Mouse (Mus musculus): Measurements from ENCODE around the gene Cct6b. TPM values are rescaled to one million over a fixed set of nuclear protein-coding genes. Genes with fewer than 3 reads are reported as not detected.
"Not testable (repeated sequence)": the region's sequence is repeated elsewhere in the genome, so short reads cannot be mapped to it uniquely, and the experiment has no call there.

Gene Cct6b
- polyA plus RNA-seq, 1 experiment from 2014 or later = 0.44 TPM

DNA sequence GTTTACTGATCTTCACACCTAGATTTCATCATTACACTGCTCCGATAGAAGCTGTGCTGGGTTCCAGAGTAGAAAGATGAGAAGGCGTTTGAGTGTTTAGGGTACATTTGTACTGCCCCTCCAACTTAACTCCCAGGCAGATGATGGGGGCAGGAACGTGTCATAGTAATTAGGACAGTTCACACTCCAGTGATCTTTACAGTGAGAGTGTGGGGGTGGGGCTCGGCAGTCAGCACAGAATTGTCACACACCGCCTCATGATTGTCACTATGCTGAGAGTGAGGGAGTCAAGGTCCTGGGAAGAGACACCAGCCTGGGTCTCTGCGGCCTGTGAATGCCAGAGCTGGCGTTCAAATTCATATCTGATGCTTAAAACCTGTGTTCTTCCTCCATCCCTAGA, 68.2 kb downstream of the Cct6b start:
- Histone ChIP-seq H3K9ac (no peak overlapping the region), H3K9me3 (replicated peaks) (no peaks in the 10 kb centered on the region), H3K4me1 (peaks cover 7% of the 10 kb centered on the region; the same call in 1 of the 2 replicates), H3K4me2 (no peak overlapping the region), H3K4me3 (replicated peaks) (no peak overlapping the region), H3K36me3 (no peaks in the 10 kb centered on the region), H3K27ac (0 out of 2 replicates have a peak overlapping the region, but pooled peaks have one; percentile 22), H3K27me3 (peaks cover 2% of the 10 kb centered on the region; the same call in 1 of the 2 replicates)
- peak; percentile 67 for ATAC-seq (replicated peaks; ENCODE audit: low FRiP score)
- WGBS = 24% methylated on average over 7 of the region's 7 CpGs

DNA sequence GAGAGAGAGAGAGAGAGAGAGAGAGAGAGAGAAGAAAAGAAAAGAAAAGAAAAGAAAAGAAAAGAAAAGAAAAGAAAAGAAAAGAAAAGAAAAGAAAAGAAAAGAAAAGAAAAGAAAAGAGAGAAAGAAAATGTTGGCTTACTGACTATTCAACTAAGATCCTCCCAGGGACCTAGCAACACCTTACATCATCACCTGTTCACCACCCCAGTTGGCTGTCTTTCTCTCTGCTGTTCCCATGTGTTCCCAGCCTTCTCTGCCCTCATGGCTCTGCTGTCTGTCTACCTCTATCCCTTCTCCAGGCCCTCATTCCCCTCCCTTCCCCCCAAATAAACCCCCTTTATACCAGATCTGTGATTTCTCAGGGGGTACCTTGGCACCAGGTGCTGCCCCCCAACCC, 69.2 kb downstream of the Cct6b start:
- not testable (repeated sequence) for H3K27ac ChIP-seq; H3K4me1 ChIP-seq; H3K9me3 ChIP-seq (replicated peaks); H3K4me2 ChIP-seq; H3K9ac ChIP-seq; H3K4me3 ChIP-seq (replicated peaks); H3K36me3 ChIP-seq; ATAC-seq (replicated peaks; ENCODE audit: low FRiP score); H3K27me3 ChIP-seq

DNA sequence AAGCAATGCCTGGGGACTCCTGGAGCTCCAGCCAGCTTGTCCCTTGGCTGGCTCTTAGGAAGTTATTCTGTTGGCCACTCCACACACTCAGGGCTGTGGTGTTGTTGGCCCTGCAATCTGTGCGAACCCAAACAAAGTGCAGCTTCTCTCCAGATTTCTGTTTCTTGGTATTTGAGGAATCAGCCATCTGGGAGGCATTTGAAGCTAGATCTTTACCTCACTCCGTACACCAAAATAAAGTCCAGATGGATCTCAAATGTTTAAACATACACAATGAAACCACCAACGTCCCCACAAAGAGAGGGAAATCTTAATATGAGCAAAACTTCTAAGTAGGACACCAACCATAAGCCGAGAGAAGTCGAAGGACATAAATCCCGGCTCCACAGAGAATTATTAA, 71.5 kb downstream of the Cct6b start:
- Histone ChIP-seq H3K9me3 (replicated peaks) (no peaks in the 10 kb centered on the region), H3K4me3 (replicated peaks) (no peak overlapping the region), H3K9ac (no peak overlapping the region), H3K27me3 (no peaks in the 10 kb centered on the region), H3K27ac (no peak overlapping the region), H3K4me1 (peaks cover 7% of the 10 kb centered on the region; the same call in 1 of the 2 replicates), H3K36me3 (no peaks in the 10 kb centered on the region), H3K4me2 (no peak overlapping the region)
- no peak for ATAC-seq (replicated peaks; ENCODE audit: low FRiP score)
- 81% methylated on average over 6 of the region's 6 CpGs for WGBS

DNA sequence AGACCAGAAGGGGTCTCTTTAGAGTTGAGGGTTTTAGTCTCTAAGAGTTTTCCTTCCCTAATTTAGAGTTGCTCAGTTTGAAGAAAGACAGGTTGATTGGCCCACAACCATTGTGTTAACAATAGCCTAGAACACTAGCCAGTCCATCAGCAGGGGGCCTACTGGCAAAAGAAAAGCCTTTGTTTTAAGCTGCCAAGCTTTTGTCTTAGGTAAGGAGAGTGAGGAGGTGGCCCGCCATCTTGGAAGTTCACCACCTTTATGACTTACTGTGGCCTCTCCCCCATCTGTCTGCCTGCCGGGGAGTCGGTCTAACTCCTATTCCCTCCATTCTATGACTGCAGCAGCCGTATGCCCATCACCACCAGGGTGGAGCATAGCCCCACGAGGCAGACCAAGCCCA, 73.6 kb downstream of the Cct6b start:
- H3K9me3 ChIP-seq (replicated peaks) = no peaks in the 10 kb centered on the region
- H3K9ac ChIP-seq = no peak overlapping the region
- H3K27ac ChIP-seq = no peak overlapping the region
- H3K36me3 ChIP-seq = no peaks in the 10 kb centered on the region
- WGBS = 60% methylated on average over 5 of the region's 5 CpGs
- H3K4me2 ChIP-seq = no peak overlapping the region
- no peak overlapping the region for H3K4me3 ChIP-seq (replicated peaks)
- peaks cover 5% of the 10 kb centered on the region; the same call in 1 of the 2 replicates for H3K4me1 ChIP-seq
- H3K27me3 ChIP-seq = no peaks in the 10 kb centered on the region
- no peak for ATAC-seq (replicated peaks; ENCODE audit: low FRiP score)

DNA sequence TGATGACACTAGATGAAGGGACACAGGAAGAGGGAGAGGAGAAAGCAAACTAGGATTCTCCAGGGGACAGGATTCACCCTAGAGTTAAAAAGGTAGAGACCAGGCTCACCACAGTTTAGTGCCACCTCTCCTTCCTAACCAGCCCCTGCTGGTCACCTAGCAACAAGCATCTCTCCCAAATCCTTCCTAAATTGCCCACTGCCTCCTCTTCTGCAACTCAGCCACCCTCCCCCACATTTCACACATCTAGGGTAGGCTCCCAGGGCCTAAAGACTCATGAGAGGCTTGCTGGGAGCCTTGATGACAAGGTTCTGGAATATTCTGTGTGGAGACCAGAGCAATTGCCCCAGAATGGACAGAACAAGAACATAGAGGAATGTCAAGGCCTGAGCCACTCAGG, 76.5 kb downstream of the Cct6b start:
- H3K27me3 ChIP-seq = peaks cover 9% of the 10 kb centered on the region
- H3K4me3 ChIP-seq (replicated peaks) = no peak overlapping the region
- no peak overlapping the region for H3K9ac ChIP-seq
- H3K4me1 ChIP-seq = peaks cover 4% of the 10 kb centered on the region; the same call in 1 of the 2 replicates
- no peaks in the 10 kb centered on the region for H3K36me3 ChIP-seq
- no peak overlapping the region for H3K4me2 ChIP-seq
- no peak overlapping the region for H3K27ac ChIP-seq
- no peaks in the 10 kb centered on the region for H3K9me3 ChIP-seq (replicated peaks)
- ATAC-seq (replicated peaks; ENCODE audit: low FRiP score) = no peak

DNA sequence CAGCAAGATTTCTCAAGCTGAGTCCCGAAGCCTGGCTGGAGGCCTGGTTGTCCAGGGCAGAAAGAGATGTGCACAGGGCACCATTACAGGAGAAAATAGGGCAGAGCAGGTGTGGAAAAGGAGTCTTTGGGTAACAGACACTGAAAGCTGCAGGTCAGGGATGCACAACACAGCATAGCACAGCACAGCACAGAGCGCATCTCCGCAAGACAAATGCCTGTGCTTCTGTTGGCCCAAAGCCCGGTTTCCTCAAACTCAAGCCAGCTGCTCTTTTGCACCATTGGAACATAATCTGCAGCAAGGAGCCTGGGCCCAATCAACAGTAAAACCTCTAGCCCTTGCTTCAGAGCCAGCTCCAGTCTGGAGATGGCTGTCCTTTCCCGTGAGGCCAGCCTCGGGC, 79.4 kb downstream of the Cct6b start:
- Histone ChIP-seq H3K27me3 (peaks cover 14% of the 10 kb centered on the region), H3K4me1 (peaks cover 4% of the 10 kb centered on the region; the same call in 1 of the 2 replicates), H3K36me3 (no peaks in the 10 kb centered on the region), H3K9ac (no peak overlapping the region), H3K27ac (no peak overlapping the region), H3K9me3 (replicated peaks) (no peaks in the 10 kb centered on the region), H3K4me3 (replicated peaks) (no peak overlapping the region), H3K4me2 (no peak overlapping the region)
- no peak for ATAC-seq (replicated peaks; ENCODE audit: low FRiP score)
- WGBS = 66% methylated on average over 6 of the region's 6 CpGs

DNA sequence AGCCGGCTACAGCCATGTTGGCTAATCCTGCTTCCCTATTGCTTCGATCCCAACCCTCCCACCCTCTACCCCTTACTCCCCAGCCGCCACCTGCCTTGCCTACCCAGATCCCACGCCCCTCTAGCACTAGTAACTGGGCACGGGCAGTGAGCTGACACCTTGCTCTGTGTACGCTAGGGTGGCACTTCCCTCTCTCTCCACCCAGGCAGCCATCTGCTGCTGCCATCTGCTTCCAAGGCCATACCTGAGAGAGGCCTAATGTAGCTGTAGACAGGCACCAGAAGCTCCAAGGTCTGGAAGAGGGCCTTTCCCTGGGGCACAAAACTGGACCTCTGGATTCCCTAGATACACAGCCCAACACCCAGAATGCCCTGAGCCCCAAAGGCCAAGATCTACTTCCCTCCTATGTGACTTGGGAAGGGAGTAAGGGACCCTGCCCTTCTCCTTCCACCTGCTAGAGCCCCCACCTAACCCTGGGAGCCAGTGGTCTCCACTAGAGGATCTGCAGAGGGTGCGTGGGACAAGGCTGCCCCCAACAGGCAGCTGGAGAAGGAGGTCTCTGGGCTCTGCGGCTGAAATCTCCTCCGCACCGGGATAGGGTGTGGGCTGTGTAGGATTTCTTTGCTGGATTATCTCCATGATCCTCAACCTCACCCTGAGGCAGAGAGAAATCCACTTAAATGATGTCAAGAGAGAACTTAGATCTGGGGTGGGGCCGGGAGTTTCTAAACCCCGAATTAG, 80.2 kb downstream of the Cct6b start:
- H3K9me3 ChIP-seq (replicated peaks) = no peaks in the 10 kb centered on the region
- WGBS = 46% methylated on average over 12 of the region's 12 CpGs
- no peak for ATAC-seq (replicated peaks; ENCODE audit: low FRiP score)

DNA sequence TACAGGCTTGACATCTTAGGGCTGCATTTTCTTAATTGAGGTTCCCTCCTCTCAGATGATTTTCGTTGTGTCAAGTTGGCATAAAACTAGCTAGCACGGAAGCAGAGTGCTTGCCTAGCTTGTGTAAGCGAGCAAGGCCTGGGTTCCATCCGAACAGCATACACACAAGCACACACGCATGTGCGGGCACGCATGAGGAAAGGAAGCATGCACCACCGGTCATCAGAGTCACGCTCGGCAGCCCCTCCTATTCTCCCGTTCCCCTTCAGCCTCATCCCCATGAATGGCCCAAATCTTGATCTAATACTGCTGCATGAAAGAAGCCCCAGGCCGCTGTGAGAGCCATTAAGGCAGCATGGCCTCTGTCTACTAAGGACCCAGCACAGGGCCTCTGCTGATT, 85.6 kb downstream of the Cct6b start:
- Histone ChIP-seq H3K4me3 (replicated peaks) (no peak overlapping the region), H3K36me3 (no peaks in the 10 kb centered on the region), H3K4me1 (peaks cover 7% of the 10 kb centered on the region), H3K4me2 (no peak overlapping the region), H3K9ac (no peak overlapping the region), H3K27ac (no peak overlapping the region), H3K27me3 (peaks cover 14% of the 10 kb centered on the region), H3K9me3 (replicated peaks) (no peaks in the 10 kb centered on the region)
- no peak for ATAC-seq (replicated peaks; ENCODE audit: low FRiP score)
- WGBS = 60% methylated on average over 12 of the region's 12 CpGs

More for the DNA sequence above, 80.2 kb downstream of the Cct6b start:
- no peak overlapping the region for H3K4me2 ChIP-seq
- H3K4me3 ChIP-seq (replicated peaks) = no peak overlapping the region
- H3K9ac ChIP-seq = no peak overlapping the region
- H3K4me1 ChIP-seq = peaks cover 4% of the 10 kb centered on the region; the same call in 1 of the 2 replicates
- H3K27me3 ChIP-seq = peaks cover 14% of the 10 kb centered on the region
- H3K36me3 ChIP-seq = no peaks in the 10 kb centered on the region
- no peak overlapping the region for H3K27ac ChIP-seq

Other genes starting within 250 kb of the Cct6b start
- 42.0 and 44.6 TPM in 2 replicates for gene Zfp830, start within 50 bp of the Cct6b start, polyA plus RNA-seq (2015; fragmentation: Nextera tagmentation; extraction: Ambion mirVana)
- gene Lig3, start 16.8 kb upstream of the Cct6b start, polyA plus RNA-seq (2015; fragmentation: Nextera tagmentation; extraction: Ambion mirVana) = 33.3 and 34.6 TPM in 2 replicates
- gene Rffl, start 106.9 kb upstream of the Cct6b start, polyA plus RNA-seq (2015; fragmentation: Nextera tagmentation; extraction: Ambion mirVana) = 22.3 and 23.6 TPM in 2 replicates
- gene Rad51d, start 126.3 kb upstream of the Cct6b start, polyA plus RNA-seq (2015; fragmentation: Nextera tagmentation; extraction: Ambion mirVana) = 11.1 and 13.9 TPM in 2 replicates
- gene Fndc8, start 127.8 kb upstream of the Cct6b start, polyA plus RNA-seq (2015; fragmentation: Nextera tagmentation; extraction: Ambion mirVana) = 0.18 and 0.39 TPM in 2 replicates
- gene Nle1, start 144.1 kb upstream of the Cct6b start, polyA plus RNA-seq (2015; fragmentation: Nextera tagmentation; extraction: Ambion mirVana) = 34.9 and 40.0 TPM in 2 replicates
- 6.0 and 7.1 TPM in 2 replicates for gene Unc45b, start 146.2 kb upstream of the Cct6b start, polyA plus RNA-seq (2015; fragmentation: Nextera tagmentation; extraction: Ambion mirVana)
- 7.4 and 9.8 TPM in 2 replicates for gene Slfn5, start 187.0 kb upstream of the Cct6b start, polyA plus RNA-seq (2015; fragmentation: Nextera tagmentation; extraction: Ambion mirVana)
- 18.6 and 20.7 TPM in 2 replicates for gene Slfn9, start 227.5 kb upstream of the Cct6b start, polyA plus RNA-seq (2015; fragmentation: Nextera tagmentation; extraction: Ambion mirVana)

Measured in kidney, embryonic 15.5 days (tissue).